Mouse (Mus musculus) CH12.LX (cell line): ENCODE results near the gene Agbl5. TPM values are rescaled to one million over a fixed set of nuclear protein-coding genes. Genes with fewer than 3 reads are reported as not detected.

Experiments
- DNase-seq: peaks from one replicate; pipeline ENCODE4 v3.0.0-alpha.2; 2013; ENCODE audit errors: extremely low read depth
- H3K27ac ChIP-seq: 2 replicates; pipeline ENCODE4 v1.5.1; 2012; ENCODE audit warnings: low read depth, mild to moderate bottlenecking, control low read depth, moderate library complexity; ENCODE audit not compliant: insufficient read depth
- H3K27me3 ChIP-seq: replicated peaks from 2 replicates; pipeline ENCODE3; 2012; ENCODE audit warnings: inconsistent platforms
- H3K36me3 ChIP-seq, 2 experiments: replicated peaks in 1 of 2; 2 replicates each; pipeline versions ENCODE3 to v1.6.1; 2012; ENCODE audit warnings: inconsistent platforms in 1 of 2, low read length in 1 of 2, mild to moderate bottlenecking in 1 of 2, mixed read lengths in 1 of 2, moderate library complexity in 1 of 2; ENCODE audit not compliant: control insufficient read depth in 1 of 2, insufficient read depth in 1 of 2
- H3K4me1 ChIP-seq, 2 experiments: 2 replicates each; pipeline ENCODE4 v1.6.1; 2012; ENCODE audit warnings: inconsistent platforms in 1 of 2, moderate library complexity in 1 of 2; ENCODE audit not compliant: insufficient read depth in 2 of 2, control insufficient read depth in 1 of 2
- H3K4me2 ChIP-seq: 2 replicates; pipeline ENCODE4 v1.6.1; 2012; ENCODE audit warnings: low read depth, mild to moderate bottlenecking, control low read depth; ENCODE audit not compliant: poor library complexity, insufficient read depth, severe bottlenecking
- H3K4me3 ChIP-seq, 3 experiments: fragments of 150-350 bp in 1 of 3; sonication (generic) in 1 of 3; replicated peaks in 1 of 3; 2 replicates each; pipeline versions ENCODE3 to v1.5.1; 2011 to 2012; ENCODE audit warnings: low read depth in 2 of 3, low read length in 2 of 3, mild to moderate bottlenecking in 2 of 3, moderate library complexity in 2 of 3, control low read depth in 1 of 3, improper control_type of control experiment in 1 of 3, inconsistent platforms in 1 of 3, mixed read lengths in 1 of 3; ENCODE audit not compliant: poor library complexity in 1 of 3
- H3K79me2 ChIP-seq: replicated peaks from 2 replicates; pipeline ENCODE4 v1.6.1; 2012; ENCODE audit warnings: mild to moderate bottlenecking, moderate library complexity; ENCODE audit not compliant: control insufficient read depth, poor library complexity, insufficient read depth, severe bottlenecking; ENCODE audit errors: extremely low read depth
- H3K9ac ChIP-seq: 2 replicates; pipeline ENCODE4 v1.6.1; 2012; ENCODE audit warnings: low read depth, mild to moderate bottlenecking, control low read depth, moderate library complexity; ENCODE audit not compliant: insufficient read depth
- H3K9me3 ChIP-seq: replicated peaks from 2 replicates; pipeline ENCODE3; 2012; ENCODE audit warnings: low read length, inconsistent platforms, mixed read lengths
- BHLHE40 ChIP-seq: IDR thresholded peaks from 2 replicates; pipeline ENCODE4 v1.6.1; 2011; ENCODE audit warnings: mild to moderate bottlenecking, low read depth, low read length, improper control_type of control experiment
- CHD1 ChIP-seq: IDR thresholded peaks from 2 replicates; pipeline ENCODE4 v1.6.1; 2012; ENCODE audit warnings: low read depth, low read length, improper control_type of control experiment, inconsistent platforms
- CHD2 ChIP-seq: IDR thresholded peaks from 2 replicates; pipeline ENCODE4 v1.6.1; 2011; ENCODE audit warnings: low read length, improper control_type of control experiment
- CTCF ChIP-seq, 2 experiments: IDR thresholded peaks in 1 of 2; conservative IDR thresholded peaks in 1 of 2; 2 replicates each; pipeline ENCODE4 v1.5.1; 2011 to 2012; ENCODE audit warnings: low read depth in 2 of 2, low read length in 2 of 2, improper control_type of control experiment in 1 of 2, inconsistent platforms in 1 of 2, mild to moderate bottlenecking in 1 of 2, moderate library complexity in 1 of 2
- ELF1 ChIP-seq: IDR thresholded peaks from 2 replicates; pipeline ENCODE4 v1.6.1; 2014; ENCODE audit warnings: low read depth, mild to moderate bottlenecking, inconsistent platforms, low read length, improper control_type of control experiment
- ETS1 ChIP-seq: conservative IDR thresholded peaks from 2 replicates; pipeline ENCODE4 v1.6.1; 2012; ENCODE audit warnings: low read depth, mild to moderate bottlenecking, inconsistent platforms, low read length, improper control_type of control experiment, moderate library complexity
- GABPA ChIP-seq: IDR thresholded peaks from 2 replicates; pipeline ENCODE4 v1.6.1; 2012; ENCODE audit warnings: low read depth, low read length, improper control_type of control experiment, inconsistent platforms; ENCODE audit not compliant: insufficient replicate concordance
- HCFC1 ChIP-seq: IDR thresholded peaks from 2 replicates; pipeline ENCODE4 v1.6.1; 2012; ENCODE audit warnings: low read depth, mild to moderate bottlenecking, inconsistent platforms, low read length, improper control_type of control experiment
- JUND ChIP-seq: conservative IDR thresholded peaks from 2 replicates; pipeline ENCODE4 v1.6.1; 2011; ENCODE audit warnings: low read depth, low read length, improper control_type of control experiment
- KAT2A ChIP-seq: IDR thresholded peaks from 2 replicates; pipeline ENCODE4 v1.6.1; 2012; ENCODE audit warnings: low read length, improper control_type of control experiment, inconsistent platforms; ENCODE audit not compliant: insufficient replicate concordance
- MAFK ChIP-seq: IDR thresholded peaks from 2 replicates; pipeline ENCODE4 v1.6.1; 2011; ENCODE audit warnings: low read length, improper control_type of control experiment; ENCODE audit not compliant: insufficient replicate concordance
- NELFE ChIP-seq: IDR thresholded peaks from 2 replicates; pipeline ENCODE4 v1.6.1; 2011; ENCODE audit warnings: low read depth, low read length, improper control_type of control experiment
- RAD21 ChIP-seq: IDR thresholded peaks from 2 replicates; pipeline ENCODE4 v1.6.1; 2011; ENCODE audit warnings: low read depth, mild to moderate bottlenecking, low read length, improper control_type of control experiment, moderate library complexity
- SIN3A ChIP-seq: IDR thresholded peaks from 2 replicates; pipeline ENCODE4 v1.6.1; 2012; ENCODE audit warnings: low read length, improper control_type of control experiment, inconsistent platforms
- SMC3 ChIP-seq: IDR thresholded peaks from 2 replicates; pipeline ENCODE4 v1.6.1; 2011; ENCODE audit warnings: low read depth, low read length, improper control_type of control experiment
- TCF12 ChIP-seq: IDR thresholded peaks from 2 replicates; pipeline ENCODE4 v1.6.1; 2014; ENCODE audit warnings: low read depth, mild to moderate bottlenecking, inconsistent platforms, low read length, improper control_type of control experiment
- USF2 ChIP-seq: conservative IDR thresholded peaks from 2 replicates; pipeline ENCODE4 v1.6.1; 2011; ENCODE audit warnings: low read depth, low read length, improper control_type of control experiment
- dilution Hi-C: fragments of 300-500 bp; cut with MboI; formaldehyde crosslinking; loops from 2 replicates; pipeline ENCODE4 v1.14.3; 2020; ENCODE audit warnings: low sequenced_read_pairs; ENCODE audit not compliant: extremely low pct_unique_long_range_greater_than_20kb, extremely low pct_ligation_motif_present
- in situ Hi-C: fragments of 300-500 bp; cut with MboI; formaldehyde crosslinking; loops from 3 replicates; pipeline ENCODE4 v1.14.3; 2019; ENCODE audit warnings: low sequenced_read_pairs, low pct_ligation_motif_present, low pct_unique_long_range_greater_than_20kb, mixed read lengths
- polyA plus RNA-seq: library from polyadenylated mRNA; unstranded; fragments of >175 nt; gene quantifications from 2 replicates; pipeline ENCODE4 v1.2.1, GENCODE M21; 2012; ENCODE audit warnings: low read depth; ENCODE audit not compliant: insufficient read length
- total RNA-seq, 2 experiments: library from RNA; depleted of rRNA; stranded (reverse); fragments of 300-350 nt in 1 of 2; fragments of >200 nt in 1 of 2; gene quantifications; 2 replicates each; pipeline ENCODE4 v1.2.3; 2012 to 2014

Agbl5 gene
- total and polyA plus RNA-seq, 3 experiments, result 4.1 to 11.6 (median 9.3) TPM

DNA sequence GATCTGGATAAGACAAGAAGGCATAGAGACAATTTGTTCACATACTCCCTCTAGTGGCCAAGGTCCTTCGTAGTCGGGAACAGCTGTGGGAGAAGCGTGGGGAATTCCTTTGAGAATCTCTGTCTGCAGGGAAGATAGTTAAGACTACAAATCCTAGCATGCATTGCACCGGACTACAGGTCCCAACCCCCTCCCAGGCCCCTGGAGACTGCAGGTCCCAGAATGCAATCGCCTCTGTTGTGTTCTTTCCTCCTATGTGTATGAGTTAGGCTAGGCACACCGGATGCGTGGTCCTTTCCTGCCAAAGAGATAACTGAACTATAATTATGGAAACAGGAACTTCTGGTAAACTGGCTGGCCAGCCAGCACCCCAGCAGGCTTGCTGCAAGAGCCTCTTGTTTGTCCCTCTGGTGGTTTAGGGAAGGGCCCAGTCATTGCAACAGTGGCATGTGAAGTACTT lies 27.5 kb downstream of the Agbl5 start:
- H3K27me3 ChIP-seq, result peaks cover 46% of the 10 kb centered on the region
- H3K27ac ChIP-seq, result no peak overlapping the region
- peak; percentile 78 for DNase-seq
- H3K79me2 ChIP-seq, result no peaks in the 10 kb centered on the region
- H3K4me2 ChIP-seq, result no peak overlapping the region
- in situ Hi-C loops (no loop called here), dilution Hi-C loops (no loop called here)
- TF ChIP-seq CHD2 (peak; percentile 32; the same call in 1 of the 2 replicates), RAD21 (peak; percentile 63), SMC3 (peak; percentile 60), KAT2A (peak; percentile 81; the same call in 1 of the 2 replicates), HCFC1 (peak; percentile 94), CTCF (conservative IDR thresholded peaks at IDR 0.05 in 1 of 2, IDR thresholded peaks at IDR 0.05 in 1 of 2; ENCODE audit: low read depth in 2 of 2, low read length in 2 of 2) (peak; percentile 74 to 81), TCF12 (peak; percentile 12; the same call in 1 of the 2 replicates), BHLHE40 (no peak), ELF1 (0 out of 2 replicates have a peak, but pooled peaks have one; percentile 38), ETS1 (no peak), USF2 (no peak), GABPA (no peak; the same call in 1 of the 2 replicates)
- no peak overlapping the region for H3K4me3 ChIP-seq
- peaks cover 12 to 27% of the 10 kb centered on the region in 2 experiments for H3K4me1 ChIP-seq
- no peaks in the 10 kb centered on the region for H3K9me3 ChIP-seq
- H3K36me3 ChIP-seq, result no peaks in the 10 kb centered on the region
- H3K9ac ChIP-seq, result no peak overlapping the region

DNA sequence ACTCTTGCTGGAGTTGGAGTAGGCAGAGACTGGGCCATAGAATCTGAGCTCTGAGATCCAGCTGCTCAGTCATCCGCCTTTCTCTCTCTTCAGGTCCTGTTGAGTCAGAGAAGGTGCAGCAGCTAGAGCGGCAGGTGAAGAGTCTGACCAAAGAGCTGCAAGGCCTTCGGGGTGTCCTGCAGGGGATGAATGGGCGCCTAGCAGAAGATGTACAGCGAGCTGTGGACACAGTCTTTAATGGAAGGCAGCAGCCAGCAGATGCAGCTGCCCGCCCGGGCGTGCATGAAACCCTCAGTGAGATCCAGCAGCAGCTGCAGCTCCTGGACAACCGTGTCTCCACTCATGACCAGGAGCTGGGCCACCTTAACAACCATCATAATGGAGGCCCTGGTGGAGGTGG lies 28.3 kb downstream of the Agbl5 start:
- no peak overlapping the region for H3K4me3 ChIP-seq
- dilution Hi-C loops (no loop called here), in situ Hi-C loops (no loop called here)
- no peak for DNase-seq
- no peak overlapping the region for H3K4me2 ChIP-seq
- no peak overlapping the region for H3K27ac ChIP-seq
- peaks cover 47% of the 10 kb centered on the region for H3K27me3 ChIP-seq
- H3K79me2 ChIP-seq, result no peaks in the 10 kb centered on the region
- no peaks in the 10 kb centered on the region for H3K36me3 ChIP-seq
- H3K4me1 ChIP-seq, result peaks cover 12 to 30% of the 10 kb centered on the region in 2 experiments
- TF ChIP-seq CHD1, result no peak
- no peak for TF ChIP-seq JUND
- H3K9ac ChIP-seq, result no peak overlapping the region
- no peaks in the 10 kb centered on the region for H3K9me3 ChIP-seq

DNA sequence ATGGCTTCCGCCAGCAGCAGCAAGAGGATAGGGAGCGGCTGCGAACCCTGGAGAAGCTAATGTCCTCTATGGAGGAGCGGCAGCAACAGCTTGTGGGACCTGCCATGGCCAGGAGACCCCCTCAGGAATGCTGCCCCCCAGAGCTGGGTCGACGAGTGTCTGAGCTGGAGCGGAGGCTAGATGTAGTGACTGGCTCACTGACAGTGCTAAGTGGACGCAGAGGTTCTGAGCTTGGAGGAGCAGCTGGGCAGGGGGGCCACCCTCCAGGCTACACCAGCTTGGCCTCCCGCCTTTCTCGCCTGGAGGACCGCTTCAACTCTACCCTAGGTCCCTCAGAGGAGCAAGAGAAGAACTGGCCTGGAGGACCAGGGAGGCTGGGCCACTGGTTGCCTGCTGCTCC lies 28.9 kb downstream of the Agbl5 start:
- Histone ChIP-seq H3K79me2 (no peaks in the 10 kb centered on the region), H3K9ac (no peak overlapping the region), H3K4me3 (no peak overlapping the region), H3K36me3 (no peaks in the 10 kb centered on the region), H3K27ac (no peak overlapping the region), H3K9me3 (no peaks in the 10 kb centered on the region)
- in situ Hi-C loops, result no loop called here
- DNase-seq, result no peak
- dilution Hi-C loops, result no loop called here
- no peak for TF ChIP-seq NELFE
- TF ChIP-seq SIN3A, result no peak
- TF ChIP-seq MAFK, result no peak
- TF ChIP-seq, all 38 proteins: peak for 0
- peaks cover 12 to 35% of the 10 kb centered on the region in 2 experiments for H3K4me1 ChIP-seq
- H3K27me3 ChIP-seq, result peaks cover 48% of the 10 kb centered on the region
- no peak overlapping the region for H3K4me2 ChIP-seq
